Mouse (Mus musculus) right cerebral cortex, postnatal 4 days (tissue): ENCODE data around the gene Per3.
"Not testable (repeated sequence)": the region's sequence is repeated elsewhere in the genome, so short reads cannot be mapped to it uniquely, and the experiment has no call there.

Experiments used
- DNase-seq: peaks from one replicate; pipeline ENCODE4 v3.0.0-alpha.2; 2022

Per3 gene

DNA sequence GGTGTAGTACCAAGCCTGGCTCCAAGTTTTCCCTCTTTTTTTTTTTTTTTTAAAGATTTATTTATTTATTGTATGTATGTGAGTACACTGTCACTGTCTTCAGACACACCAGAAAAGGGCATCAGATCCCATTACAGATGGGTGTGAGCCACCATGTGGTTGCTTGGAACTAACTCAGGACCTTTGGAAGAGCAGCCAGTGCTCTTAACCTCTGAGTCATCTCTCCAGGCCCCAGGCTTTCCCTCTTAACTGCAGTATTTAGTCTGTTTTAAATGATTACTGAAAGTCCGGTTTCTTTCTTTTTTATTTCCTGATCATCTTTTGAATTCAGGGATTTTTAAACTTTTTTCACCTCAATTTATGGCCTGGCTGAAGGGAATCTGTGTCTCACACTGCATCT is 27.1 kb downstream of the Per3 start:
- DNase-seq = not testable (repeated sequence)

DNA sequence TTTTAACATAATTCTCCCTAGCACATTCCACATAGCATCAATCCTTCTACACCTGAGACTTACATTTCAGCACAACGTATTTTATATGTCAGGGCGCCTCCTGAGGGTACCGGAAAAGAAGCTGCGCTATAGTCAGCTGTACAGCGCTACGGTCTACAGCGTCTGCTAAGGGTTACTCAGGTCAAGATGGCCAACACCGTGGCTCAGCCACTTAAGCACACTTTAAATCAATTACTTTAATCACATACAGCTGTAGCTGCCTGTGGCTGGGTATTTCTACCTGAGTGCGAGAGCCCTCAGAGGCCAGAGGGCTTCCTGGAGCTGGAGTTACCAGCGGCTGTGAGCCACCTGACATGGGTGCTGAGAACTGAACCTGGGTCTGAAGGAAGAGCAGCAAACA is 28.5 kb downstream of the Per3 start:
- no peak for DNase-seq

DNA sequence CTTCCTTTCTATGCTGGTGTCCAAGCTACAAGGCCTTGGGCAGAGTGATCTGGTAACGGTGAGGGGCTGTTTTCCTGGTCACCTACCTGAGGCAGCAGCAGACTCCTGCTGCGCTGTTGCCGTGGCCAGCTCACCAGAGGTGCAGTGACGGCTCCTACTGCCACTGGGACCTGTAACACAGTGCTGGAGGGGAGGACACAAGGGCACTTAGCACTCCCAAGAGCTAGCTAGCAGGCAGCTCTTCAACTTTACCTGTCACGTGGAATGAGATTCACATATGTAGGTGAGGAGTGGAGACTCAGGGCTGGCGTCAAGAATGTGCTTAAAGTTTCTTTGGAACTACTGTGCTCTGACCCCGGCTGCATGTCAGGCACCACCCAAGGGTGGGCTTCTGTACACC is 34.1 kb downstream of the Per3 start:
- DNase-seq = no peak

DNA sequence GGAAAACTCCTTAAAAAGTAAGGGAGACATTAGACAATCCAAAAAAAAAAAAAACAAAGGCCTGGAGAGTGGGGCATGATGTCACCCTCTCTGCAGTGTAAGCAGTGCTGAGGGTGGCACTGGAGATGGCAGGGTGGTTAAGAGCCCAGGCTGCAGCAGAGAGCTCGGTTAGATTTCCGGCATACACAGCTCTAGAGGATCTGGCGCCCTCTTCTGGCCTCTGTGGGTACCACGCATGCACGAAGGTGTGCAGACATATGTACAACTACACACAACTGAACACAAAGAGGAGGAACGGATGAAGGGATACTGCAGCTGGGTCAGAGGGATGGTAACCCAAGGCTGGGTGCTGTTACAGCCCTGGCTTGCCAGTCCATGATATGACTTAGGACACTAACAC is 37.5 kb downstream of the Per3 start:
- DNase-seq = peak; percentile 70

DNA sequence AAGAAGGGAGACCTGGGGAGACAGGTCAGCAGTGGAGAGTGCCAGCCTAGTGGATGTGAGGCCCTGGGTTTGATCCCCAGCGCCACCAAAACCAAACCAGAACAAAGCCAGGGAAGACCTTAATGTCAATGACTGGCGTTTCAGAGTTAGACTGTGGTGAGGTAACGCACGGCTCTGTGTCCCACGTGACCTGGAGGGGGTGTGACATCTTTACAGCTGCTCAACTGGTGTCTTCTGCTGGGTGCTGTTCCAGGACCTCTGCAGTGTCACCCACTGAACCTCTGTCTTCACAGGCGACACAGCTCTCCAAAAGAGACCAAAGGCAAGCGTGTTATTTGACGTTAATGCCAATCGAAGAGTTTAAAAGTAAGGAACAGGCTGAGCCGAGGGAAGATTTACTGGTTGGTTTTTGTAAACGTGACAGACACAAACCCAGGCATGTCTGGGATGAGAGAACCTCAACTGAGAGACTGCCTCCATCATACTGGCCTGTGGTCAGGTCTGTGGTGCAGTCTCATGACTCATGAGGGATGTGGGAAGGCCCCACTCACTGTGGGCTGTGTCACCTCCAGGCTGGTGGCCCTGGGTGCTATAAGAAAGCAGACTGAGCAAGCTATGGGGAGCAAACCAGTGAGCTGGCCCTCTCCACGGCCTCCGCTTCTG is 38.7 kb downstream of the Per3 start:
- DNase-seq = no peak

DNA sequence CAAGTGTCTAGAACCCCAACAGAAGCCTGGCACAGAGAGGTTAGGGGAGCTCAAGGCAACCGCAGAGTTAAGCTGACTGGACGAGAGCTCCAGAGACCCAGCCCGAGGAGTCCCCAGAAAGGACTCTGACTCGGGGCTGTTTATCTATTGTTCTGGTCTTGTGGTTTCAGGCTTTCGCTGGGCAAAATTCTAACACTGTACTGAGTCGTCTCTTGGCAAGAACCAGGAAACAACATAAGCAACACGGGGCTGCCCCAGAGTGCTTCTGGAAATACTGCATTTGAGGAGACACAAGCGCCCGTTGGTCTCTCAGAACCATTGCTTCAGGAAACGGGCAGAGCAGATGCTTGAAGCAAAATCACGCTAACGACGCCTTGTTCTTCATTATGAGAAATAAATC is 43.1 kb downstream of the Per3 start:
- DNase-seq = no peak

DNA sequence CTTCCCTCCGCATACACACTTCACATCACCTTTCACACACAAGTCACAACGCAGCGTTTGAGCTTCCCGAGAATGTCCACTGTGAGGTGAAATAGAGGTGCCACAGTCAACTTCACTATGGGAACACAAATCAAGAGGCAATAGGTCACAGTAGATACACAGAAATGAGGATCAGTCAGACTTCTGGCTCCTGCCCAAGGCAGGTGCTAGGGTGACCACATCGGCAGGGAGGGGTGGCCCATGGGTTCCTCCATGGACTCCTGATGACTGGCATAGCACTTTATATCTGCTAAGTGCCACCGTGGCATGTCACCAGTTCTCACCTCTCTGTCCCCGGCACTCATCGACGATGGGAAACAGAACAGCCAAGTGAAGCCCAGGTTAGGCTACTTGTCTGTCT is 45.8 kb downstream of the Per3 start:
- DNase-seq = no peak

DNA sequence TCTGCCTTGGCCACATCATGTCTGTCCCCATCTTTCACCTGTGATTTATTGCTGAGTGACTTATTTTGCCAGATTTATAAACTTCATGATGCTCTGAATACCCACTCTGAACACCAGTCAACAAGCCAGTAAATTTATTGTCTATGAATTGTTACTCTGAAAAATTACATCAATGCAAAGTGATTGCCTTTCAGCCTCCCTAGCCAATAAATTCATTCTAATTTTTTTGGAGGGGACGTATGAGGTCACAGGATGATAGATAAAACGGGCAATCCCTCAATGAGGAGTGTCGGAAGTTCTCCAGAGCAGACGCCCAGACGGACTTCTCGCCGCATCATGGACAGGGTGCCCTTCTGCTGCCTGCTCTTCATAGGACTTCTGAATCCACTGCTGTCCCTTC is 47.7 kb downstream of the Per3 start, which contains the start of gene Uts2:
Uts2 (plus strand) TSS at position 301 of the 400 bp plus-strand sequence.
- DNase-seq = no peak

DNA sequence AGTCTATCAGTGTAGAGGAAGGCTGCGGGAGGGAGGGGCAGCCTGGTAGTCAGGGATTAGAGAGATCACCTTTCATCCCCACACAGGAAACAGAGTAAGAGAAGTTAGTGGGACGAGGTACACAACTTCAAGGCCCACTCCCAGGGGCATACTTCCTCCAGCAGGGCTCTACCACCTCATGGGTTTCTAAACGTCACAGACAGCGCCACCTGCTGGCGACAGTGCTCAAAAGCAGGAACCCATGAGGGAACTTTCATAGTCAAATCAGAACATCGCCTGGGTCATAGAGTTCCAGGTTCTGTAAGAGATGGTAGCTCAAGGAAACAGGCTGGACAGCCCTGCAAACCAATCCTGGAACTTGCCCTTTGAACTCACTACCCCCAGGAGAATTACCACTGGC is 54.3 kb downstream of the Per3 start:
- peak; percentile 43 for DNase-seq

DNA sequence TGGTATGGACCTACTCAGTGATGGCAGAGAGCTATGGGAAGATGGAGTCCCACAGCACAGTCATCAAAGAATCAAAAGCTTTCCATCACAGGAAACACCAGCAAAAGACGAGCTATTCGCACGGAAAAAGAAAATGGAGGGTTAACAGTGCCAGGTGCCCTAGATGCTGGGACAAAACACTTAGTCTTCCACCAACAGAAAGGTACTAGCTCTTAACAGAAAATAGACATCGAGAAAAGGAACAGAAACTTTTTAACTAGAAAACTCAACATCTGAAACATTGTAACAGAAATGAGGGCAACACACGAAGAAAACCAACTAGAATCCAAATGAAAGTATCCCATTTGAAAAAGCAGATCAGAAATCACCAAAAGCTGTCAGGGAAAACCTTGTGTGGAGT is 64.3 kb downstream of the Per3 start:
- DNase-seq = no peak

DNA sequence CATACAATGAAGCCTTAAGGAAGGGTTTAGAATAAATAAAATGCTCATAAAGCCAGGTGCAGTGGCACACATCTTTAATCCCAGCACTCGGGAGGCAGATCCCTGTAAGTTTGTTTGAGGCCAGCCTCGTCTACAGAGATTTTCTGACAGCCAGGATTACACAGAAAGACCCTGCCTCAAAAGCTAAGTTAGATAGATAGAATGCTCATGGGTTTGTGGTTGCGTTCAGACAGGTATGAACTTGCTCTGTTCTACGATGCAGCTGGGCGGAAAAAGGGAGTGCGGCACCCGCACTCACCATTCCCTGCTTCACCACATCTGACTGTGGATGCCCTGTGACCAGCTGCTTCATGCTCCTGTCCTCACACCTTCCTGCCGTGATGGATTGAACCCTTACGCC is 65.0 kb downstream of the Per3 start:
- DNase-seq = no peak

DNA sequence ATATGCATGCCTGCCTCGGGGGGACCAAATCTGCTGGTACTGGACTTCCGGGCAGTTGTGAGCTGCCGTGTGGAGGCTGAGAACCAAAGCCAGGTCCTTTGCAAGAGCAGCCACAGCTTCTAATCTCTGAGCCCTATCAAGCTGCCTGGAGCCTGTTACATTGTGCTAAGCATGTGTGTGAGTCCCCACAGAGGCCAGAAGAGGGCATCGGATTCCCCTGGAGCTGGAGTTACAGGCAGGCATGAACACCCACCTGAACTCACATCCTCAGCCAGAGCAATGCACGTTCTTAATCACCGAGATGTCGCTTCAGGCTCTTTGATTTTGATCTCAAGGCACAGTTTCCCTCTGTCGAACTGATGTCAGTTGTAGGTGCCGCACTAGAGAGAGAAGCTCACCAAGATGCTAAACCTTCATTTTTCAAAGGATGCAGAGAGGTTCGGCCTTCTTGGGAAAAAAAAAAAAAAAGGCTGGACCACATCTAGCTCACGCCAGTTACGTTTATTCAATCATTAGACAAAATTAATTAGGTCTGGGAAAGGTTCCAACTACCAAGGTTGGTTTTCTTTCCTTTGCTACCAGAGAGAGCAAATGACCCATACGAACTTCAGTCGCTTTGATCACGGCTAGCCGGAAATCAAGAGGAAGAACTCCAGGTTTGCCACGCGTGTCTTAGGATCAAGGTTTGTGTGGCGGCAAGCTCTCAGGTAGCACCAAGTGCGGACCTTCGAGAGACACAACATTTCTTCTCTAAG is 66.1 kb downstream of the Per3 start:
- DNase-seq = no peak

DNA sequence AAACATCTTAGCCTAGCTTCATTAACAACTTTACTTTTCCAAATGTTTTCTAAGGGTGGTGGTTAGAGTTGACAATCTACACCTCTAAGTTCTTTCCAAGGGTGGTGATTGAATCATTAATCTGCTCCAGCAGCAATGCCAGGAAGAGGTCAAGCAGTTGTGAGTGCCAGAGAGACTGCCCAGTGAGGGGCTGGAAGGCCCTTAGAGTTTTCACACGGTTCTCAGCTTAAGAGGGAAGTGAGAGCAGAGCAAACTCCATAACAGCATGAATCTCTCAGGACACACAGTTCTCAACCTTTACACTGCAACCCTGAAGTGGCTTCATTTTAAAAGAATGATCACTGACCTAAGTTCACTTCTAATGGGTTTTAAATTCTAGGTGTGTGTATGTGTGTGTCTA is 69.3 kb downstream of the Per3 start:
- no peak for DNase-seq

DNA sequence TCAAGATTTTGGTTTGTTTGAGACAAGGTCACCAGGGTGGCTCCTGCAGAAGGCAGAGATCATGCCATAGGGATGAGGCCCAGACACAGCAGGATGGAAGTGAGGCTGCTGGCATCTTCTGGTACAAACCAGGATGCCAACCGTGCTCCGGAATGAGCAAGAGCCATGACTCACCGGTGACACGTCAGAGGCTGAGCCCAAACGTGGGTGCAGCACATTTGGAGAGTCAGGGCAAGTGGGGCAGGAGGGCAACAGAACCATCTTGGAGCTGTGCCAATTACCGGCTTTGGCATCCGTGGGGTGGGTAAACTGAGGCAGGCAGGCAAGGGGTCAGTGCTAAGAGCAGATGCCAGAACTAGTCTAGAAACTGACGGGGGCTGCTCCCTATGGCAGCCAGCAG is 71.2 kb downstream of the Per3 start:
- no peak for DNase-seq

DNA sequence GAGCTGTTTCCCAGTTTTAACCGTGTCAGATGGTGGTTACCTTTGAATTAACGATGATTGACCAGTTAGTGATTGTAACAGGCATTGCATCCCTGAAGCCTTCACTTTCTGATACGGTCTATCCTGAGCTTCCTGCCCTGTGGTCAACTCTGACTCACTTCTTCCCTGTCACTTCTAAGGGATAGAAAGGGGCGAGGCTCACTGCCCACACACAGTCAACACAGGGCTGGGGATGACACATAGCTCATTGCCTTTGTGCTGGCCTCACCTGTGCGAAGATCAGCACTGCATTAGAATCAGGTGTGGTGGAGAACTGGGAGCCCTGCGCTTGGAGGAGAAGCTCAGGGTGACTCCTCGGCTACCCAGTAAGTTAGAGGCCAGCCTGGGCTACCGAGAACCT is 75.5 kb downstream of the Per3 start:
- DNase-seq = no peak

DNA sequence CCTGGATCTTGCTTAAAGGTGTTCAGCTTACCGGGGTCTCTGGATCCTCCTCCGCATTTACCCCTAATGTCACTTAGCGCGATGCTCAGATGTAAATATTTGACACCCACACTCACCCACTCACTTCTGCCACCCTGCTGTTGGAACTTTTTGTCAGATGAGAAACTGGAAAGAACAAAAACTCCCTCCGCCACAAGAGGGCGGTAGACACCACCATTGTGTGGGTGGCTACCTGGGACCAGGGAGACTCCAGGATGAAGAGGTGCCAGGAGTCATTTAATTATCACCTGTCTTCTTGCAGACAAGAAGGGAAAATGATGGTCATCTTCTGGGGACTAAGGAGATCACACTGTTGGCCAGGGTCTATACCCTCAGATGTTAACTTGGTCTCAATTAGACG is 77.9 kb downstream of the Per3 start:
- DNase-seq = peak; percentile 63

DNA sequence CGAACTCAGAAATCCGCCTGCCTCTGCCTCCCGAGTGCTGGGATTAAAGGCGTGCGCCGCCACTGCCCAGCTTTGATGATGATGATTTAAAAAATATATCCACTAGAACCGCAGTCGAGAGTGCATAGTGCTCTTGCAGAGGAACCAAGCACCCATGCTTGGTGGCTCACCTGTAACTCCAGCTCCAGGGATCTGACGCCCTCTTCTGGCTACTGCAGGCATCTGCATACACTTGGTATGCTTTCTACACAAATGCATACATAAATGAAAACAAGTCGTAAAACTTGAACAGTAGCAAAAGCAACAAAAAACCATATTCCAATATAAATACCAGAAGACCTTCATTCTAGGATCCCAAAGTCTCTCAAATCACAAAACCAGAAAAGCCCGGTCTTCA is 78.9 kb downstream of the Per3 start:
- no peak for DNase-seq

DNA sequence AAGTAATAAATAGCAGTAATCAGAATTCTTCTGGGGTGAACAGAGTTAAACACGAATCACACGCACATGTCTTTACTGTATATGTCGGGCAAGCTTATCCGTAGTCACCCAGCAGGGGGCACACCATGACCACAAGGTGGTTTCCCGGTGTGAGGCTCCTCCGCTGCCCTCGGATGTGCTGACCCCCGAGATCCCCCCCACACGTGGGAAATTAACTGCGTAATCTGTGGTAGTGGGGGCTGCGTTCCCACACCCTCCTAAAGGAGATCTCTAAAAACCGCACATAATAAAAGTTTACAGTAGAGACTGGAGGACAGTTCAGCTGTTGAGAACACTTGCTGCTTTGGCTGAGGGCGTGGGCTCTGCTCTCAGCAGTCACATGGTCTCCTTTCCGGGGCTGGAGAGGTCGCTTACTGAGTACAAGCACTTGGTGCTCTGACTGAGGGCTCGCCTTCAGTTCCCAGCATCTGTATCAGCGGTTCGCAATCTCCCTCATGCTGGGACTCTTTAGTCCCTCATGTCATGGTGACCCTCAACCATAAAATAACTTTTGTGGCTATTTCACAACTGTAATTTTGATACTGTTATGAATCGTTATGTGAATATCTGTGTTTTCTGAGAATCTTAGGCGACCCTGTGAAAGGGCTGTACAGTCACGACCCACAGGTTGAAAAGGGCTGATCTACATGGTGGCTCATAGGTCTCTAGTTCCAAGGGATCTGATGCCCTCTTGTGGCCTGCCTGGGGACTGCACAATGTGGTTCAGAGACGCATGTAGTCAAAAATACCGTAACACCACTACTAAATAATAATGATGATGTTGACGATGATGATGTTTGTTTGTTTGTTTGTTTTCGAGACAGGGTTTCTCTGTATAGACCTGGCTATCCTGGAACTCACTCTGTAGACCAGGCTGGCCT is 79.6 kb downstream of the Per3 start:
- peak; percentile 90 for DNase-seq

DNA sequence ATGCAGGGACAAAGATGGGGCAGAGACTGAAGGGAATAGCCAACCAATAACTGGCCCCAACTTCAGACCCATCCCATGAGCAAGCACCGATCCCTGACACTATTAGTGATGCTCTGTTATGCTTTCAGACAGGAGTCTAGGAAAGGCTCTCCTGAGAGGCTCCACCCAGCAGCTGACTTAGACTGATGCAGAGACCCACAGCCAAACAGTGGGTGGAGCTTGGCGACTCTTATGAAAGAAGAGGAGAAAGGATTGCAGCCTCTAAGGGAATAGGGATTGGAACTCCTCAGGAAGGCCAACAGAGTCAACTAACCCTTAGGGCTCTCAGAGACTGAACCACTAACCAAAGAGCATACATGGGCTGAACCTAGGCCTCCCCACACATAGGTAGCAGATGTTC is 80.8 kb downstream of the Per3 start:
- no peak for DNase-seq

DNA sequence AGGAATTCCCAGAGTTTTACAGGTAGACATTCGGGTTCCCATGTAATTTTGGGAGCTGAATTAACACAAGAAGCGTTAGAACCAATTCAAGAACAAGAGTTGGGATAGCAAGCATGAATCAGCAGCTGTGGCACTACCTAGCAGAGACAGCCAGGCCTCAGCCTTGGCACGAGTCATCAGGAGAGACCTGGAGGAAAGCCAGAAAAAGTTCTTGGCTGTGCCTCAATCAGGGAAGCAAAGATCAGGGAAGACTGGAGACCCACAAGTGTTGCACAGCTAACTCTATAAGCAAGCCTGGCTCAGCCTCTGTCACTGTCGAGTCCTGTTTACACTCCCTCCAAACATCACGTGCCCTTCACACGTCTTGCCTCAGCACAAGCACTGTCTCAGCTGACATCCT is 82.2 kb downstream of the Per3 start:
- no peak for DNase-seq

DNA sequence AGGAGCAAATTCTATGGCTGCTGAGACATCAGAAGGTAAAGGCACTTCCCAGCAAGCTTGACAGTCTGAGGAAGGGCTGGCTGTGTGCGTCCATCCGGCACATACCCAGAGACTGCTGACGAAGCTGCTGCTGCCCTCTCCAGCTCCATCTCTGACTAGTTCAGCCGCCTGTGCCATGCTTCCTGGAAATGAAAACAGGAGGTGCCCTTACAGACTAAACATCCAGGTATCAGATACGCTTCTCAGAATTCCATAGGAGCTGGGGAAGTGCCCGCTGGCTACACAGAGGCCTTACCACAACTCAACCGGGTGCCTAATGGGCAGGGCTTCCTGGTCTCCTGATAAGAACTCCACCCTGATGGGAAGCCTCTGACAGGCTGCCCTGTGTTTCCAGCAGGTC is 85.9 kb downstream of the Per3 start:
- no peak for DNase-seq

DNA sequence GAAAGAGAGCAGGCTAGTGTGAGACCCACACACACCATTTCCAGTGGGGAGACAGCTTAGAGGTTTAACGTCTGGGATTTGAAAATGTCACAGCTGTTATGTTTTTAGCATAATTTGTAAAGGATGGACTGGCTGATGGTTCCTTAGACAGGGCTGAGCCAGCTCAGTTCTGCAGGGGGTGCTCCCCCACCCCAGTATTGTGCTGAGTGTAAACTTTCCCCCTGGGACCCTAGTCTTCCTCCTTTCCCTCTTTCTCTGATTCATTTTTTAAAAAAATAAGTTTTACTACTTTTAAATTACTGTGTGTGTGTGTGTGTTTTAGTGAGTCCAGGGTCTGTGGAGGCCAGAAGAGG is 87.4 kb downstream of the Per3 start:
- no peak for DNase-seq

DNA sequence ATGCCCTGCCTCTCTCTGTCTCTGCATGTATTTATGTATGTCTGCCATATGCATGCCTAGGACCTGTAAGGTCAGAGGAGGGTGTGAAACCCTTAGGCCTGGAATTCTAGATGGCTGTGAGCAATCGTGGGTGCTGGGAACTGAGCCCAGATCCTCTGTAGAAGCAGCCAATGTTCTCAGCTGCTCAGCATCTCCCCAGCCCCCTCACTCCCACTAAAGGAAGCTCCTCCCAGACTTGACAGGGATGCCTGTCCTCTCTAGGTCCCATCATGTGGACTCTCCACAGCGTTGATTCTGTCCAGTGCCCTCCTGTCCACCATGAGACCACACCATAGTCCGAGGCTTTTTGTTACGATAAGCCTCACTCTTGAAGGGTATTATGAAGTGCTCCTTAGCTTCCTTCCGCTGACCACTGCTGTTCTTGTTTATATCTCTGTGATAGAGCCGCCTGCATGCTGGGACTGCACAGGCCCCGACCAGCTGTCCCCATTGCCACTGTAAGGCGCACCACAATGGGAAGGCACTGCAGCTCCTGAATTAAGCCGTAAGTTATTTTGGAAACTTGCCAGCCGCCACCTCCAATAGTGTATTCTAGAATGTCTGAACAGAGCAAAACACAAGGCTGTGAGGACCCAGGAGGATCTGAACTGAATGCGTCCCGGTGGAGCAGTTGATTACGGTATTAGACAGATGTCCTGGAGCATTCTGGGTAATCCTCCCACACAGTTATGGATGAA is 87.9 kb downstream of the Per3 start:
- DNase-seq = no peak
